Mouse (Mus musculus) lung, adult 2 months (tissue): ENCODE data around the gene Pla2g4e.

Experiments
- CTCF ChIP-seq: fragments of 200-500 bp; IDR thresholded peaks from 2 replicates; pipeline ENCODE4 v1.5.1; 2011; ENCODE audit warnings: mild to moderate bottlenecking, low read length, control low read depth; ENCODE audit not compliant: insufficient read depth
- POLR2A ChIP-seq: fragments of 200-500 bp; IDR thresholded peaks from 2 replicates; pipeline ENCODE4 v1.6.1; 2011; ENCODE audit warnings: low read depth, mild to moderate bottlenecking, control low read depth, low read length, borderline replicate concordance; ENCODE audit errors: extremely low read depth

- TF ChIP-seq POLR2A = no peak
- no peak for TF ChIP-seq CTCF
Measured at GRCm38 (mm10) chr2:120288401-120288800, 43.3 kb upstream of the Pla2g4e start.
